Mouse (Mus musculus): Measurements from ENCODE around the gene Cpa3. TPM values are rescaled to one million over a fixed set of nuclear protein-coding genes. Genes with fewer than 3 reads are reported as not detected.

Gene Cpa3
- polyA plus RNA-seq, 1 experiment from 2014 or later, result 0.20 TPM

DNA sequence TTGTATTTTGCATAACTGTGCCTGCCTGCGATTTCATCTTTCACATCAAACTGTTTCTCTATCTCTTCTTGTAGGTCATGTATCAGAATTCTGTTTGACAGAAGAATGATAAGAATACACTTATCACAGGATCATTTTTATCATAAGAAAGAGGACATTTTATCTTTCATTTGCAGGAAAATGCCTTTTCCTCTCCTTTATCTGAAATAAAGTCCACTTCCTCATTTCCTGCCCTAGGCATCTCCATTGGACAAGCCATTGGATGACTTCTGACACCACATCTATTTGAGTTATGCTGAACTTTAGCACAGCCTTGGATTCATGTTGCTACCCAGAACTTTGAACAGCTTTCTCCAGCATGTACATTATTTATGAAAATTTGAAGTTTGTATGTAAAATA lies 13.0 kb downstream of the Cpa3 start:
- no peaks in the 10 kb centered on the region for H3K27me3 ChIP-seq (ENCODE audit: control insufficient read depth, insufficient read depth, low read length)
- no peak overlapping the region for H3K4me3 ChIP-seq (ENCODE audit: low read depth, low read length)
- no peak overlapping the region for H3K9ac ChIP-seq (replicated peaks; ENCODE audit: low read depth, low read length)
- H3K27ac ChIP-seq (ENCODE audit: low read depth, low read length), result no peak overlapping the region
- no peaks in the 10 kb centered on the region for H3K36me3 ChIP-seq (ENCODE audit: control insufficient read depth, insufficient read depth, low read length)
- no peak for ATAC-seq (ENCODE audit: low read depth)
- no peaks in the 10 kb centered on the region for H3K4me1 ChIP-seq (ENCODE audit: control insufficient read depth, insufficient read depth, low read length)
- no peak overlapping the region for H3K4me2 ChIP-seq (ENCODE audit: low read depth, low read length)
- WGBS, result 91% methylated on average over 1 of the region's 1 CpGs
- H3K9me3 ChIP-seq (ENCODE audit: control insufficient read depth, low read length), result no peaks in the 10 kb centered on the region

DNA sequence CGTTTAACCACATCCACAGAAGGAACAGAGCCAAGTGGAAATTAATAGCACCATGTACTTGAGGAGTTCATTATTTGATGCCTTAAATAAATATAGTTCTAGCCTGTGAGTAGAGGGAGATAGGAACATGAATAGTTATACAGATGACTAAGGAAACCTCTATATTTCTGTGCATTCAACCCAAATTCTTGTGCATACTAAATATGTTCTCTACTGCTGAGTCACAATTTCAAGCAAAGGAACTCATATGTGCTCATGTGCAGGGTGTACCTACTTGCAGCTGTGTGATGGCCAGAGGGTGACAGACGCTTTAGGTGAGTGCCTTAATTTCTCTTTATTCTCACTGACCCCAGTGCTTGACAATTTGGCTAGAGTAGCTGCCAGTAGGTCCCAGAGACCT lies 16.6 kb downstream of the Cpa3 start:
- Histone ChIP-seq H3K4me3 (ENCODE audit: low read depth, low read length) (no peak overlapping the region), H3K36me3 (ENCODE audit: control insufficient read depth, insufficient read depth, low read length) (no peaks in the 10 kb centered on the region), H3K4me1 (ENCODE audit: control insufficient read depth, insufficient read depth, low read length) (no peaks in the 10 kb centered on the region), H3K4me2 (ENCODE audit: low read depth, low read length) (no peak overlapping the region), H3K27me3 (ENCODE audit: control insufficient read depth, insufficient read depth, low read length) (no peaks in the 10 kb centered on the region), H3K9me3 (ENCODE audit: control insufficient read depth, low read length) (no peaks in the 10 kb centered on the region), H3K27ac (ENCODE audit: low read depth, low read length) (no peak overlapping the region), H3K9ac (replicated peaks; ENCODE audit: low read depth, low read length) (no peak overlapping the region)
- ATAC-seq (ENCODE audit: low read depth), result no peak
- WGBS, result 80% methylated on average over 2 of the region's 2 CpGs

GRCm38 (mm10) chr3:20222926-20223698 lies 18.9 kb downstream of the Cpa3 start:
- no peak overlapping the region for H3K9ac ChIP-seq (replicated peaks; ENCODE audit: low read depth, low read length)
- WGBS, result 94% methylated on average over 9 of the region's 9 CpGs

GRCm38 (mm10) chr3:20222136-20222535 lies 19.8 kb downstream of the Cpa3 start:
- ATAC-seq (ENCODE audit: low read depth), result no peak

More at GRCm38 (mm10) chr3:20222926-20223698, 18.9 kb downstream of the Cpa3 start:
- no peaks in the 10 kb centered on the region for H3K4me1 ChIP-seq (ENCODE audit: control insufficient read depth, insufficient read depth, low read length)
- no peaks in the 10 kb centered on the region for H3K9me3 ChIP-seq (ENCODE audit: control insufficient read depth, low read length)
- no peak overlapping the region for H3K4me2 ChIP-seq (ENCODE audit: low read depth, low read length)
- H3K27ac ChIP-seq (ENCODE audit: low read depth, low read length), result no peak overlapping the region
- H3K36me3 ChIP-seq (ENCODE audit: control insufficient read depth, insufficient read depth, low read length), result no peaks in the 10 kb centered on the region
- ATAC-seq (ENCODE audit: low read depth), result no peak
- no peaks in the 10 kb centered on the region for H3K27me3 ChIP-seq (ENCODE audit: control insufficient read depth, insufficient read depth, low read length)
- H3K4me3 ChIP-seq (ENCODE audit: low read depth, low read length), result no peak overlapping the region

DNA sequence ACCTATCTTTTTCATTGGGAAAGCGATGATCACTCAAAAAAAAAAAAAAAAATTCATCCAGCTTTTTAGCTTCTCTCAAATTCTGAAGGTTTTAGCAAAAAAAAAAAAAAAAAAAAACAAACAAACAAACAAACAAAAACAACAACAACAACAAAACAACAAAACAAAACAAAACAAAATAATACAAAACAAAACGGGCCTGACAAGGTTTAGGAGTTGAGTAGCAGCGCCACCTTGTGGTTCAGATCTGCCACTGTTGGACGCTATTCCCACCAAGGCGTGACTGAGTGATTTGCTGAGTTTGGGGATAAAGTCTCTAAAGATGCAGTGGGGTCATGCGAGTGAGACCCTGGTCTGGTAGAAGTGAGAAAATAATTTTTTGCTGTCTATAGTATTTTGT lies 43.1 kb downstream of the Cpa3 start:
- 29% methylated on average over 6 of the region's 6 CpGs for WGBS
- peak; percentile 72; the same call in 1 of the 2 replicates for ATAC-seq (ENCODE audit: low read depth)
- H3K27me3 ChIP-seq (ENCODE audit: control insufficient read depth, insufficient read depth, low read length), result no peaks in the 10 kb centered on the region
- H3K27ac ChIP-seq (ENCODE audit: low read depth, low read length), result no peak overlapping the region
- no peak overlapping the region for H3K4me2 ChIP-seq (ENCODE audit: low read depth, low read length)
- no peaks in the 10 kb centered on the region for H3K4me1 ChIP-seq (ENCODE audit: control insufficient read depth, insufficient read depth, low read length)
- H3K9me3 ChIP-seq (ENCODE audit: control insufficient read depth, low read length), result no peaks in the 10 kb centered on the region
- H3K9ac ChIP-seq (replicated peaks; ENCODE audit: low read depth, low read length), result no peak overlapping the region
- no peaks in the 10 kb centered on the region for H3K36me3 ChIP-seq (ENCODE audit: control insufficient read depth, insufficient read depth, low read length)
- no peak overlapping the region for H3K4me3 ChIP-seq (ENCODE audit: low read depth, low read length)

More at GRCm38 (mm10) chr3:20222136-20222535, 19.8 kb downstream of the Cpa3 start:
- Histone ChIP-seq H3K9me3 (ENCODE audit: control insufficient read depth, low read length) (no peaks in the 10 kb centered on the region), H3K27me3 (ENCODE audit: control insufficient read depth, insufficient read depth, low read length) (no peaks in the 10 kb centered on the region), H3K9ac (replicated peaks; ENCODE audit: low read depth, low read length) (no peak overlapping the region), H3K4me1 (ENCODE audit: control insufficient read depth, insufficient read depth, low read length) (no peaks in the 10 kb centered on the region), H3K27ac (ENCODE audit: low read depth, low read length) (no peak overlapping the region), H3K4me3 (ENCODE audit: low read depth, low read length) (no peak overlapping the region), H3K4me2 (ENCODE audit: low read depth, low read length) (no peak overlapping the region), H3K36me3 (ENCODE audit: control insufficient read depth, insufficient read depth, low read length) (no peaks in the 10 kb centered on the region)
- 88% methylated on average over 3 of the region's 3 CpGs for WGBS

DNA sequence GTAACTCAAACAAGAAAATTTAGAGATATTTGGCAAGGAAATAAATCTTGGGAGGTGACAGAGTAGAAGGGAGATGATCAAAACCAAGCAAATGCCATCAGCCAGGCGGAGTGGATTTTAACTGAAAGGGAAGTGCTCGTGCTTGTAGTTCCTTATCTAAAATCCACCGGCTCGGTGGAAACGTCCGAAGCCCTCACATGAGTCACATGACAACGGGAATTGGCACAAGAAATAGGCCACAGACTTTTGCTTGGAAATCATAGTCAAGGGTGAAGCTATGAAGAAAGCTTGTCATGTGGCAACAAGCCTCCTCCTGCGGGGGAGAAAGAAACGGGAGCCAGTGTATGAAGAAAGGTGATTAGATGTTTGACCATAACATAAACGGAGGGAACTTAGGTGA lies 44.1 kb downstream of the Cpa3 start:
- no peaks in the 10 kb centered on the region for H3K36me3 ChIP-seq (ENCODE audit: control insufficient read depth, insufficient read depth, low read length)
- no peak for ATAC-seq (ENCODE audit: low read depth)

DNA sequence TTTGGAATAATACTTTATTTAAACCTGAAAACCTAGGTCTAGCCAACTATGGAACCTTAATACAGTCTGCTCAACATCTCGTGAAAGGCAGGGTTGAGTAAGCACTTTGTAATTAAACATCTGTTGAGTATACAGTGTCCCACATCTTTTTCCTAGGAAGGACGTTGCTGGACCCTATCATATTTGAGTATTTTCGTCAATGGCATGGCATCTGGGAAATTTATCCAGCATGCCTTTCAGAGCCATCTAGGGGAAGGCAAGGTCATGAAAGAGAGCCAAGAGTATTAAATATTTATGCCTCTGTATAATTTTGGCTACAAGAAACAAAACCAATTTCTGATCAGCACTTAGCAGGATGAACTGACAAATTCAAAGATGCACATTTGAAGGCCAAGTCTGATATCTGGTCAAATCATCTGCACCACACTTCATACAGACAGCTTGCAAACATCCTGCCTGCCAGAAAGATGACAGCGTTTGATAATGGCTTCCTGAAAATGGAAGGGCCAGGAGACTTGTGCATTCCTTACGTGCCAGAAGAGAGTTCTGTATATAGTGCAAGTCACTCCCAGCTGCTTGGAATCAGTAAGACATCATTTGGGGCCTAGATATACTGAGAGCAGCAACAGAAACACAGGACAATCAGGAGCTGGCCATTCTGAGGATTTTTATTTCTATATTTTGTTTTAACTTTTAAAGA lies 52.9 kb downstream of the Cpa3 start:
- no peaks in the 10 kb centered on the region for H3K36me3 ChIP-seq (ENCODE audit: control insufficient read depth, insufficient read depth, low read length)
- H3K9ac ChIP-seq (replicated peaks; ENCODE audit: low read depth, low read length), result no peak overlapping the region
- no peak overlapping the region for H3K4me2 ChIP-seq (ENCODE audit: low read depth, low read length)
- no peaks in the 10 kb centered on the region for H3K27me3 ChIP-seq (ENCODE audit: control insufficient read depth, insufficient read depth, low read length)
- no peaks in the 10 kb centered on the region for H3K9me3 ChIP-seq (ENCODE audit: control insufficient read depth, low read length)
- 77% methylated on average over 5 of the region's 5 CpGs for WGBS
- H3K4me1 ChIP-seq (ENCODE audit: control insufficient read depth, insufficient read depth, low read length), result no peaks in the 10 kb centered on the region
- no peak overlapping the region for H3K4me3 ChIP-seq (ENCODE audit: low read depth, low read length)
- ATAC-seq (ENCODE audit: low read depth), result no peak
- no peak overlapping the region for H3K27ac ChIP-seq (ENCODE audit: low read depth, low read length)

More for the DNA sequence above, 44.1 kb downstream of the Cpa3 start:
- Histone ChIP-seq H3K9me3 (ENCODE audit: control insufficient read depth, low read length) (no peaks in the 10 kb centered on the region), H3K4me1 (ENCODE audit: control insufficient read depth, insufficient read depth, low read length) (no peaks in the 10 kb centered on the region), H3K27me3 (ENCODE audit: control insufficient read depth, insufficient read depth, low read length) (no peaks in the 10 kb centered on the region), H3K4me2 (ENCODE audit: low read depth, low read length) (no peak overlapping the region), H3K4me3 (ENCODE audit: low read depth, low read length) (no peak overlapping the region), H3K9ac (replicated peaks; ENCODE audit: low read depth, low read length) (no peak overlapping the region), H3K27ac (ENCODE audit: low read depth, low read length) (no peak overlapping the region)
- WGBS, result 93% methylated on average over 10 of the region's 10 CpGs

- Histone ChIP-seq H3K4me3 (ENCODE audit: low read depth, low read length) (no peak overlapping the region), H3K9ac (replicated peaks; ENCODE audit: low read depth, low read length) (no peak overlapping the region), H3K36me3 (ENCODE audit: control insufficient read depth, insufficient read depth, low read length) (no peaks in the 10 kb centered on the region), H3K9me3 (ENCODE audit: control insufficient read depth, low read length) (no peaks in the 10 kb centered on the region), H3K4me2 (ENCODE audit: low read depth, low read length) (no peak overlapping the region), H3K27ac (ENCODE audit: low read depth, low read length) (no peak overlapping the region), H3K4me1 (ENCODE audit: control insufficient read depth, insufficient read depth, low read length) (no peaks in the 10 kb centered on the region), H3K27me3 (ENCODE audit: control insufficient read depth, insufficient read depth, low read length) (no peaks in the 10 kb centered on the region)
- WGBS, result 89% methylated on average over 6 of the region's 6 CpGs
- ATAC-seq (ENCODE audit: low read depth), result no peak
Measured at GRCm38 (mm10) chr3:20172394-20172793, 69.6 kb downstream of the Cpa3 start.

GRCm38 (mm10) chr3:20167487-20167886 lies 74.5 kb downstream of the Cpa3 start:
- no peak overlapping the region for H3K4me3 ChIP-seq (ENCODE audit: low read depth, low read length)
- ATAC-seq (ENCODE audit: low read depth), result no peak
- 86% methylated on average over 1 of the region's 1 CpGs for WGBS

More at GRCm38 (mm10) chr3:20167487-20167886, 74.5 kb downstream of the Cpa3 start:
- H3K27me3 ChIP-seq (ENCODE audit: control insufficient read depth, insufficient read depth, low read length), result no peaks in the 10 kb centered on the region
- H3K9ac ChIP-seq (replicated peaks; ENCODE audit: low read depth, low read length), result no peak overlapping the region
- no peak overlapping the region for H3K4me2 ChIP-seq (ENCODE audit: low read depth, low read length)
- no peaks in the 10 kb centered on the region for H3K4me1 ChIP-seq (ENCODE audit: control insufficient read depth, insufficient read depth, low read length)
- H3K9me3 ChIP-seq (ENCODE audit: control insufficient read depth, low read length), result no peaks in the 10 kb centered on the region
- no peaks in the 10 kb centered on the region for H3K36me3 ChIP-seq (ENCODE audit: control insufficient read depth, insufficient read depth, low read length)
- no peak overlapping the region for H3K27ac ChIP-seq (ENCODE audit: low read depth, low read length)
